Mouse (Mus musculus) kidney, adult 18-20 months (tissue): ENCODE measurements around the gene Meox1.

Source experiments
- DNase-seq: peaks from one replicate; pipeline ENCODE4 v3.0.0; 2021

The Meox1 gene

DNA sequence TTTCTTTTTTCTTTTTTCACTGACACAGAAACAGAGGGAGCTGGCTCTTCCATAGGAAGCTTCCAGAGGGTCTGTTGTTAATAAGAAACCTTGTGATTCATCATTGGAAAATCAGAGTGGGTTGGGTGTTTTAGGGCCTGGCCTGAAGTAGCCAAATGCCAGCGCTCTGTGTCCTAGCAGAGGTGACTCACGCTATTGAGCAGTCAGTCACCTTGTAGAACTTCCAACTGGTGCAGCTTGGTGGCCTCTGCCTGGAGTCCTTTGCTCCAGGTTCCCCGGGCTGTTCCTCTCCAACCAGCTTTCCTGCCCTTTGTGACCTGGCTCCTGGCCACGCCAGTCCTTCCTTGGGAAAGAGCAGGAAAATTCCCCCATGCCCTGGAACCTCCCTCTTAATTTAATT lies 44.9 kb downstream of the Meox1 start:
- peak; percentile 31 for DNase-seq

GRCm38 (mm10) chr11:101847509-101847908 lies 46.7 kb downstream of the Meox1 start:
- no peak for DNase-seq

GRCm38 (mm10) chr11:101842773-101843163 lies 51.4 kb downstream of the Meox1 start:
- DNase-seq, result no peak

GRCm38 (mm10) chr11:101841998-101842772 lies 52.0 kb downstream of the Meox1 start:
- DNase-seq, result peak; percentile 20

GRCm38 (mm10) chr11:101840405-101840804 lies 53.8 kb downstream of the Meox1 start:
- DNase-seq, result no peak

DNA sequence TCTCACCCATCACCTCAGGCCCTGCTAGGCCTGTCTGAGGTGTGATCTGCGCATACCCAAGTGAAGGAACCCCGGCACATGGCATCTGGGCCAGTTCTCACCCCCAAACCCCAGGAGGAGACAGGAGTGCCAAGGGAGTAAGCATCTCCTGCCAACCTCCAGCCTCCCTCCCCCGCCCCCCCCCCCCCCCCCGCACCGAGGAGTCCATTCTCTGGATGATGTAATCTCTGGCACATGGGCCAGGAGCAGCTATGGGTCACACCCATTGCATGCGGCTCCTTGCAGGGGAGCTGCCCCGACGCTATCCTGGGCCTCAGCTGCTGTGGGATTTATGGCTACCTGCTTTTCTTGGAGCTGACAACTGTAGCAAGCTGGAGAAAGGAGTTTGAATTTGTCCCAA lies 54.7 kb downstream of the Meox1 start:
- no peak for DNase-seq

- no peak for DNase-seq
Measured at GRCm38 (mm10) chr11:101832001-101832400, 62.2 kb downstream of the Meox1 start.

GRCm38 (mm10) chr11:101830616-101831015 lies 63.6 kb downstream of the Meox1 start:
- no peak for DNase-seq

GRCm38 (mm10) chr11:101830112-101830511 lies 64.1 kb downstream of the Meox1 start:
- peak; percentile 28 for DNase-seq

DNA sequence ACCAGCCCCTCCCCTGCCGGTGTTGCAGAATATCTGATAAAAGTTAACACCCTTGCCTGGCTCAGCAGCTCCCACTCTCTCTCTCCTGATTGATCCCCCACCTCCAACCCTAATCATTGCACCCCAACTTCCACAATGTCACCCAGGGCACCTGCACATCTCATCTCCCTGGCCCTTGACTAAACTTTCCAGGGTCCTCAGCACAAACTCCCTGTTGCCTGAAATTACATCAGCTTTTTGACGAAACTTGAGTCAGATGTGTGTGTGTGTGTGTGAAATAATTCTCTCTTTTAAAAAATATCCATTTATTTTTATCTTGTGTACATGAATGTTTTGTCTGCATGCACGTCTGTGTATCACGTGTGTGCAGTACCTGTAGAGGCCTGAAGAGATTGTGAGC lies 65.5 kb downstream of the Meox1 start:
- no peak for DNase-seq
